Mouse (Mus musculus) bone marrow, adult 2 months (tissue): ENCODE results near the gene Camk2n2. TPM values are rescaled to one million over a fixed set of nuclear protein-coding genes. Genes with fewer than 3 reads are reported as not detected.
A peak's percentile ranks its signal among the peaks of the same experiment; 100 is the strongest.
"Not testable (repeated sequence)": the region's sequence is repeated elsewhere in the genome, so short reads cannot be mapped to it uniquely, and the experiment has no call there.

ENCODE experiments used
- H3K27ac ChIP-seq: fragments of 200-500 bp; 2 replicates; pipeline ENCODE4 v1.5.1; 2012; ENCODE audit warnings: low read depth, mild to moderate bottlenecking, control low read depth, inconsistent platforms, low read length; ENCODE audit not compliant: control insufficient read depth, poor library complexity, insufficient read depth
- H3K4me1 ChIP-seq: fragments of 200-500 bp; 2 replicates; pipeline ENCODE4 v1.6.1; 2011; ENCODE audit warnings: low read length; ENCODE audit not compliant: control insufficient read depth, insufficient read depth
- H3K4me3 ChIP-seq: fragments of 200-500 bp; replicated peaks from 2 replicates; pipeline ENCODE3; 2011; ENCODE audit warnings: mild to moderate bottlenecking, low read depth, low read length, control low read depth; ENCODE audit not compliant: control insufficient read depth
- CTCF ChIP-seq: fragments of 200-500 bp; IDR thresholded peaks from 2 replicates; pipeline ENCODE4 v1.5.1; 2011; ENCODE audit warnings: low read length, control low read depth; ENCODE audit not compliant: control insufficient read depth, insufficient read depth
- POLR2A ChIP-seq: fragments of 200-500 bp; IDR thresholded peaks from 2 replicates; pipeline ENCODE4 v1.6.1; 2011; ENCODE audit warnings: low read depth, mild to moderate bottlenecking, control low read depth, low read length, borderline replicate concordance; ENCODE audit not compliant: control insufficient read depth
- WGBS: fragments of 180-500 bp; shearing (Covaris S2); methylation state at CpG from one replicate; pipeline ENCODE4 v1.1.7; 2018; 5-methylcytosine and 5-hydroxymethylcytosine counted together
- polyA plus RNA-seq: library from polyadenylated mRNA; stranded (reverse); fragments of >200 nt; gene quantifications from 2 replicates; pipeline ENCODE4 v1.2.4, GENCODE M21; 2011; ENCODE audit warnings: low replicate concordance; ENCODE audit not compliant: missing spikeins, insufficient read depth, insufficient read length

Camk2n2 gene
- 1.3 TPM in 1 of 2 replicates, not detected in the other for polyA plus RNA-seq

DNA sequence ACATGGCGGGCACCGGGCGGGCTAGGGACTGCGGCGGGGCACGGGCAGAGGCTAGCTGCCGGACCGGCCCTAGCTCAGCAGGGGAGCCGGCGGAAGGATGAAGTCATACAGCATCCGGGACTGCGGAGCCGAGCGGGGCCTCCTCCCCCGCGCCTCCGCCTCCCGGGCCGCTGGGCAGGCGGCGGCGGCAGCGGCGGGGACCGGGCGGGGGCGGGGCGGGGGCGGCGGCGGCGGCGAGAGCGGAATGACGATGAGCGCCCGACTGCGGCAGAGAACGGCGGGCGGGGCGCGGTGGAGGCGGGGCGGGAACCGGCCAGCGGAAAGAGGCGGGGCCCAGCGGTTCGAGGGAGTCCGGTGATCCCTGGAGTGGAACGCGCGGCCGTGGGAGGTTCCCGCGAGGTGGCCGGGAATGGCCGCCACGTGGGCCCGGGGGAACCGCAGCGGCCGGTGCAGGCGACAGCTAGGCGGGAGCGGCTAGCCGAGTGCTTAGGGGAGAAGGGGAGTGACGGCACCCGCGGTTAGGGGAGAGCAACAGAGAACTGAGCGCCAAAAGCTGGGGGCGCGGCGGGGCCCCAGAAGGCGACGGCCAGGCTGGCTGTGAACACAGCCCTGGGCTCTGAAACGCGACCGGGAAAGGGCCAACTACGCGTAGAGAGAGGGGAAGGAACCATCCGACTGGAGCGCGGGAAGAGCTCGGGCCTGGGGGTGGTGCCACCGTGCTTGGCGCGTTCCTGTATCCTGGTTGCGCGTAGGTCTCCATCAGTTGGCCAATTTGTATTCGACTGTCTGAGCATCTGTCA lies at the start of gene Camk2n2:
Camk2n2 (minus strand) TSS at position 97 of the 800 bp plus-strand sequence.
- no peaks in the 10 kb centered on the region; the same call in 1 of the 2 replicates for H3K4me1 ChIP-seq
- H3K27ac ChIP-seq, result peak within 1 kb of the TSS; percentile 24; the same call in 1 of the 2 replicates
- under 1% methylated on average over 81 of the region's 92 CpGs for WGBS
- H3K4me3 ChIP-seq, result peak within 1 kb of the TSS; percentile 65
- TF ChIP-seq CTCF, result no peak
- no peak for TF ChIP-seq POLR2A

GRCm38 (mm10) chr16:20670291-20670690 lies 49.2 kb upstream of the Camk2n2 start:
- TF ChIP-seq CTCF, result no peak
- TF ChIP-seq POLR2A, result no peak
- Histone ChIP-seq H3K4me1 (peaks cover 4% of the 10 kb centered on the region), H3K4me3 (no peak overlapping the region), H3K27ac (no peak overlapping the region)
- 83% methylated on average over 3 of the region's 3 CpGs for WGBS

DNA sequence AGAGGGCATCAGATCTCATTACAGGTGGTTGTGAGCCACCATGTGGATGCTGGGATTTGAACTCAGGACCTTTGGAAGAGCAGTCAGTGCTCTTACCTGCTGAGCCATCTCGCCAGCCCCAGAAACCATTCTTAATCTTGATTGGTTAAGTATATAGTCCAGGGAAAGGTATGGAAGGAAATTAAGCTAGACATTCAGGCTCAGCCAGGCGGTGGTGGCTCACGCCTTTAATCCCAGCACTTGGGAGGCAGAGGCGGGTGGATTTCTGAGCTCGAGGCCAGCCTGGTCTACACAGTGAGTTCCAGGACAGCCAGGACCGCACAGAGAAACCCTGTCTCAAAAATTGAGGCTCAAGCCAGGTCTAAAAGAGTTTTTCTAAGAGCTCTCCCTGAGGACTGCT lies 46.9 kb upstream of the Camk2n2 start, which contains the start of gene Eif4g1:
Eif4g1 (plus strand) TSS at position 301 of the 400 bp plus-strand sequence.
- H3K4me3 ChIP-seq, H3K4me1 ChIP-seq, H3K27ac ChIP-seq: not testable (repeated sequence)
- WGBS, result 85% methylated on average over 6 of the region's 6 CpGs

GRCm38 (mm10) chr16:20657661-20658060 lies 36.6 kb upstream of the Camk2n2 start:
- WGBS, result 60% methylated on average over 4 of the region's 4 CpGs
- Histone ChIP-seq H3K27ac (no peak overlapping the region), H3K4me1 (no peaks in the 10 kb centered on the region), H3K4me3 (no peak overlapping the region)
- TF ChIP-seq POLR2A (no peak), CTCF (no peak)

DNA sequence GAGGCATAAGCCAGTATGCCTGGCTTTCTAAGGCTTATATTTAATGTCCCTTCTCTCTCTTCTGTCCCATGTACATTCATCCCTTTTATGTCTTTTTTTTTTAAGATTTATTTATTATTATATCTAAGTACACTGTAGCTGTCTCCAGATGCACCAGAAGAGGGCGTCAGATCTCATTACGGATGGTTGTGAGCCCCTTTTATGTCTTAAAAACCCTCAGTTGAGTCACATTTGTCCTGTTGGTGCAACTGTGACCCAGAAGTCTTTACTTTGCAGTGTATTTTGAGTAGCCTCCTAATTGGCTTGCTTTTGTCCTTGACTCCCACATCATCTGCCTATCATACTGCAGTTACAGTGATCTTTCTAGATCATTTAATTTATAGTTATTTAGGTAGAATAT lies 32.2 kb upstream of the Camk2n2 start:
- TF ChIP-seq CTCF (no peak), POLR2A (no peak)
- H3K4me1 ChIP-seq, result no peaks in the 10 kb centered on the region; the same call in 1 of the 2 replicates

GRCm38 (mm10) chr16:20651947-20652310 lies 30.8 kb upstream of the Camk2n2 start:
- peak overlapping the region; percentile 79 for H3K4me3 ChIP-seq
- no peaks in the 10 kb centered on the region; the same call in 1 of the 2 replicates for H3K4me1 ChIP-seq
- TF ChIP-seq POLR2A (no peak), CTCF (no peak)
- WGBS, result 9% methylated on average over 12 of the region's 12 CpGs
- peak overlapping the region; percentile 2; the same call in 1 of the 2 replicates for H3K27ac ChIP-seq

More for the DNA sequence above, 32.2 kb upstream of the Camk2n2 start:
- WGBS, result 50% methylated on average over 2 of the region's 2 CpGs
- no peak overlapping the region for H3K4me3 ChIP-seq
- H3K27ac ChIP-seq, result no peak overlapping the region

- Histone ChIP-seq H3K27ac (peak within 1 kb of the TSS; percentile 2; the same call in 1 of the 2 replicates), H3K4me1 (no peaks in the 10 kb centered on the region; the same call in 1 of the 2 replicates), H3K4me3 (peak within 1 kb of the TSS; percentile 79)
- no peak for TF ChIP-seq CTCF
- TF ChIP-seq POLR2A, result peak; percentile 90; the same call in 1 of the 2 replicates
- under 1% methylated on average over 46 of the region's 46 CpGs for WGBS
These were observed 30.2 kb upstream of the Camk2n2 start, which contains the start of gene Psmd2 for GRCm38 (mm10) chr16:20651076-20651946. Gene Psmd2 (plus strand): TSS chr16:20651652.

DNA sequence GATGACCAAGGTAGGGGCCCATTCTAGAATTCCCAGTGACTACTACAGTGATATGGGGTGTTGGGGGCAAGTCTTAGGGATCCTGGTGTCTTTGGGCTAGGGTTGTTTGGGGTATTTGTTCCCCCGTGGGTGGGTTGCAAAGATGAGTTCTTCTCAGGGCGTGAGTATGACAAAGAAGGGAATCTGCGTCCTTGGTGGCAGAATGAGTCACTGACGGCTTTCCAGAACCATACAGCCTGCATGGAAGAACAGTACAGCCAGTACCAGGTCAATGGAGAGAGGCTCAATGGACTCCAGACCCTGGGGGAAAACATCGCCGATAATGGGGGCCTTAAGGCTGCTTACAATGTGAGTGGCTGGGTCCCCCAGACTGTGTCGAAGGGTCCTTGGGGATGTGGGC lies 22.8 kb upstream of the Camk2n2 start:
- no peak overlapping the region for H3K4me3 ChIP-seq
- H3K27ac ChIP-seq, result no peak overlapping the region
- WGBS, result 76% methylated on average over 7 of the region's 7 CpGs
- TF ChIP-seq POLR2A (no peak), CTCF (no peak)
- no peaks in the 10 kb centered on the region for H3K4me1 ChIP-seq
